Mouse (Mus musculus) ES-E14 (cell line): ENCODE results near the gene Rnf214.

Experiments
- CHD2 ChIP-seq: IDR thresholded peaks from 2 replicates; pipeline ENCODE4 v1.6.1; 2014; ENCODE audit warnings: mild to moderate bottlenecking, low read depth, low read length, inconsistent platforms
- HCFC1 ChIP-seq: IDR thresholded peaks from 2 replicates; pipeline ENCODE4 v1.6.1; 2012; ENCODE audit warnings: low read length, inconsistent platforms, borderline replicate concordance; ENCODE audit not compliant: insufficient read depth
- MAFK ChIP-seq: IDR thresholded peaks from 2 replicates; pipeline ENCODE4 v1.6.1; 2014; ENCODE audit warnings: mild to moderate bottlenecking, low read depth, low read length, inconsistent platforms; ENCODE audit not compliant: insufficient read depth
- ZC3H11A ChIP-seq: IDR thresholded peaks from 2 replicates; pipeline ENCODE4 v1.6.1; 2012; ENCODE audit warnings: low read depth, mild to moderate bottlenecking, inconsistent platforms, low read length, borderline replicate concordance
- ZNF384 ChIP-seq: IDR thresholded peaks from 2 replicates; pipeline ENCODE4 v1.6.1; 2012; ENCODE audit warnings: low read depth, low read length, inconsistent platforms

GRCm38 (mm10) chr9:45917041-45917934 lies 10.6 kb upstream of the Rnf214 start:
- TF ChIP-seq ZC3H11A, result no peak
- TF ChIP-seq ZNF384, result no peak
- no peak for TF ChIP-seq MAFK
- TF ChIP-seq CHD2, result no peak
- no peak for TF ChIP-seq HCFC1
